Mouse (Mus musculus): ENCODE measurements around the gene Tmem50b. TPM values are rescaled to one million over a fixed set of nuclear protein-coding genes. Genes with fewer than 3 reads are reported as not detected.

Gene Tmem50b
- polyA plus RNA-seq, 1 experiment: 47.8 TPM

DNA sequence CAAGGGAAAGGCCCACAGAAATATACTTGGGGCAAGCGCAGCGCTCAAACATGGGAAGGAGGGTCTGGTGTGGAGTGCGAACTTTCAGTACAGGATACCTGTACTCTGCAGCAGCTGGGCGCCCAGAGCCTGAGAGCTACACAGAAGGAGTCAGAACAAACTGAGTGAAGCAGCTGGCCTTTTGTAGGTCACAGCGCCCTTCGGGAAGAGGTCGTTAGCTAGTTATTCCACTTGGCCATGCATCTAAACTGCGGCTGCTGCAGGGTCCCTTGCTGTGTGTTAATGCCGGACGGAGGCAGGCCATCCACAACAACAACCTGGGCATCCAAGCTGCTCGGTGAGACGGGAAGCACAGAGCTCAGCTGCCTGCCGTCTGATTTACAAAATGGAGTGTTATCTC is 22.4 kb downstream of the Tmem50b start:
- DNase-seq (ENCODE audit: low read depth, low spot score): no peak
- WGBS: 88% methylated on average over 13 of the region's 13 CpGs

DNA sequence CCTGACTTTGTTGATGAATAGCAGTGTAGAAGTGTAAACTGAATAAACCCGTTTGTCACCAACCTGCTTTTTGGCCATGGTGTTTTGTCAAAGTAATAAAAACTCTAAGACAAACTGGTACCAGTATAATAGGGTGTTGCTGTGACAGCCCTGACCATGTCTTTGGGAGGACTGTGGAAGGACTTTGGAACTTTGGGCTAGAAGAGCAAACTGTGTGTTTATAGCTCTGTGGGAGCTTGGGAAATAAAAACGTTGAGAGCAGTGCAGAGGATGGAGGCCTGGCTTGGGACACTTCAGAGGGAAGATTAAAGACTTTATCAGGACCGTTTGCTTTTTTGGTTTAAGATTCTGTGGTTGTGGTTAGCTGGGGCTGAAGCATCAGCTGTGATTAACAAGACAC is 26.5 kb downstream of the Tmem50b start:
- DNase-seq (ENCODE audit: low read depth, low spot score): no peak
- WGBS: 12% methylated on average over 3 of the region's 3 CpGs

DNA sequence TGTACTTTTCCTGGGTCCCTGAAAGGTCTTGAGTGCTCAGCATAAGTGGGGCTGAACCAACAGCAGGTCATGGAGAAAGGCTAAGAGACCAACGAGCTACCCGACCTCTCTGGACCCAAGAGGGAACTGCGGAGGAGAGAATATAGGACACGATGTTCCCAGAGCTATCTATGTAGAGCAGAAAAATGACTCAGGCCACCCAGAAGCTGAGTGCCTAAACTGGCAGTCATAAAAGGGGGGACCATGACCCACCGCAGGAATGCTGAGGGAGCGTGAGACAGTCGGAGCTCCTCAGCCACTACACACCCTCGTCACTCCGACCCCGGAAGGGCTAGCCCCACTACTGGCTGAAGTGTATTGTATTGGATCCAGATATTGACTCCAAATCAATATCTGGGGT is 28.6 kb downstream of the Tmem50b start:
- no peak for DNase-seq (ENCODE audit: low read depth, low spot score)
- 80% methylated on average over 10 of the region's 10 CpGs for WGBS

DNA sequence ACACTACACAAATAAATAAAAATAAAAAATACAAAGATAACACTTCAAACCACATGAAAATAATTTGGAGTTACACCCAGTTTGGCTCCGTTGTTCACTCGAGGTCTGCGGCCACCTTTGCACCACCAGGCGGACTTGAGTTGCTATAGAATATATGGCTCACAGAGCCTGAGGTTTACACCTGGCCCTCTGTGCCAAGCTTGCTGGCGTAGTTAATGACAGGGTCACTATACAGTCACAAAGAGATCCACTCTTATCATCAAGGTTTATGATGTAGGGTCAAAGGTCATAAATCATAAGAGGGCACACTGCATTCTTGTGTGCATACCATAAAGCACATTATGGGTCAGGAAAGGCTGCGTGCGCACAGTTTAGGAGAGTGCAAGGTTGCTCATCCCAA is 31.6 kb downstream of the Tmem50b start:
- no peak for DNase-seq (ENCODE audit: low read depth, low spot score)
- WGBS: 34% methylated on average over 7 of the region's 7 CpGs

DNA sequence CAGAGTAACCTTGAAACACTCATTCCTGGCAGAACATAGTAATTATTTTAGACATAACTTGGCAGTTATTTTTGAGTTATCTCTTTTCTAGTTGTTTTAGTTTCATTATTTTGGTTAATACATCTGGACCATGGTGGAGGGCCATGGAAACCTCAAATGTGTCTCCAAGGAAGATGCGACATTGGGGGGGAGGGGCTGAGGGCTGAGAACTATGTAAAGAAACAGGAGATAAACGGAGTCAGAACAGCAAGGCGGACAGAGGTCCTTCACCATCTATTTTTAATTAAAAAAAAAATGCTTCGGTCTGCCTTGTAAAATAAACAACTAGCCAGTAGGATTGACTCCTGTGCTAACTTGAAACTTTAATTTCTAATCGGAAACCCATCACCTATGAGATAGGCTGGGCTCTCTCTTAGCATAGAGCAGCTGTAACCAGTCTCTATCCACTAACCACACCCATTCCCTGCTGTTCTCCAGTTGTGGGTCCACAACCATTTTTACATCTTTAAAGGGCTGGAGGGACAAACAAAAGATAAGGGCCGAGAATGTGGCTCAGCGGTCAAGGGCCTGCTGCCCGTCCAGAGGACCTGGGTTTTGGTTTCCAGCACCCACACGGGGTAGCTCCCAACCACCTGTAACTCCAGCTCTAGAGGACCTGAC is 32.2 kb downstream of the Tmem50b start:
- 33% methylated on average over 9 of the region's 9 CpGs for WGBS
- no peak for DNase-seq (ENCODE audit: low read depth, low spot score)

DNA sequence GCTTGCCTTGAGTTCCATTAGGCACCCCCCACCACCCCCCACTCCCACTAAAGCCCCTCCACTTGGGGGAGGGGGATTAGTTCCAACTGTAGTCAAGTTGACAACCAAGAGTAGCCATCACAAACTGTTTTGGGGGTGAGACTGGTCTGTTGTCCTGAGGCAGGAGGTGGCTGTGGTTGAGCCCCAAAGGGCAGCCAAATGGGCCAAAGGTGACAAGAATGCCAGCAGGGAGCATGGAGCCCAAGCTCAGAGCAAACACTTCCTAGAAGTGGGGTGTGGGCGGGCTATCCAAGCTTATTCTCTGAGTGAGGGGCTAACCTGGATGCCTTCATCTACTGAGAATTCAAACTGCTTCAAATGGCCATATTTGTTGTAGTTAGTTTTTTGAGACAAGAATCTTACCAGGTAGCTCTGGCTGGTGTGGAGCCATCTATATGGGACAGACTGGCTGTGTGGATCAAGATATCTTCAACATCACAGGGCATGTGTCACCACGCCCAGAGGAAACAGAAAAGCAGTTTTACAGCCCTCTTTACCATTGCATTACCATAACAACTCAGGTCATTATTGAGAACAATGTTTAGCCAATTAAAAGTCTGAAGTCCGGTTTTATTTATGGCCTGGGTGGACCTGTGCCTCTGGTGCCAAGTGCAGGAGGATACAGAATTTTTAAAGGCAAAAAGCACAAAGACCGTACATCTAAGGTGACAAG is 32.9 kb downstream of the Tmem50b start:
- 44% methylated on average over 4 of the region's 4 CpGs for WGBS
- no peak for DNase-seq (ENCODE audit: low read depth, low spot score)

DNA sequence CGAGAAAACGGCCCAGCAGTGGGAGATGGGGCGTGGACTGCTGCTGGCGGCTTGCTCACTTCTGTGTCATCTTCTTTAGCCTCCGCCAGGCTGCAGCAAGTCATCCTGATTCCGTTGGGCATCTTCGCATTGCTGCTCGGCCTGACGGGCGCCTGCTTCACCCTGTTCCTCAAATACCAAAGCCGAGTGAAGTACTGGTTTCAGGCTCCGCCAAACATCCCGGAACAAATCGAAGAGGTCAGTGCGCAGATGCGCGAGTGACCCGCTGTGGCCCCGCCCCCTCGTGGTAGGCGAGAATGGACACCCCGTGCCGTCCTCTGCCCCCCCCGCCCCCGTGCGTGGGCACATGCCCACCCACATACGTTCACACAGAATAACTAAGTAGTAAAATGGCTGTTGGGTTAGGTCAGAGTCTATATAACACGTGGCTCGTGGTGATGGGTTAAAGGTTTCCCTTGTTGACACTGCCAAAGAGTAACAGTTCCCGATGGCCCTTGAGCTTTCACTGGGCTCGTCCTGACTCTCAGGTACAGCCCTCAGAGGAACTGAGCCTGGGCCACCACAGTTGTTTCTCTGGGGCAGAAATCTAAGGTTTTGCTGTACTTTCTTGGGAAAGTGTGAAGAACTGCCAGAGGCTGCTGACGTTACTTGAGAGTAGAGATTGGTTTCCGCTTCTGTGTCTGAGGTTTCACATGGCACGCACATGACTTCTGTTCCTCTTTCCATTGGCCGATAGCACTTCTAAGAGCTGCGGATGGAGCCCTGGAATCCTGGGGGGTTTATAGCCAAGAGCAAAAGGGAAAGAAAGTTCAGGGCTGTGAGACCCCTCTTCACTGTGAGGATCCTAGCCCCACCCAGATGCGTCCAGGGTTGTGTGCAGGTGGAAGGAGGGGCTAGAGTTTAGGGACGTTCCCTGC is 35.8 kb downstream of the Tmem50b start:
- no peak for DNase-seq (ENCODE audit: low read depth, low spot score)
- 72% methylated on average over 38 of the region's 38 CpGs for WGBS

DNA sequence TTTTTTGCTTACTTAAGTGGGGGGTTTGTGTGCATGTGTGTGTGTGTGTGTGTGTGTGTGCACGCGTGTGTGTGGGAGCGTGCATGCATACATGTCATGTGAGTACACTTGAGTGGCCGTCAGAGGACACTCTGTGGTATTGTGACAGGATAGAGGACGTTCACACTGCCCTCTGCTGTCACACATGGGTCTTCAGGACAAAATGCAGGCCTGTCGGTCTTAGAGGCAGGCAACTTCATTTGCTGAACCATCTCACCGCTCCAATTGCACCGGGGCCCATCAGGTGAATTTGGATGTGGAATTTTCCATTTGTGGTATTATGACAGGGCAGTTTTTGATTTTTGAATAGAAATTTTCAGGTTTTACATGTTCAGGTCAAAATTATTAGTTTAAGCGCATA is 36.5 kb downstream of the Tmem50b start:
- WGBS: 56% methylated on average over 9 of the region's 9 CpGs
- DNase-seq (ENCODE audit: low read depth, low spot score): no peak

DNA sequence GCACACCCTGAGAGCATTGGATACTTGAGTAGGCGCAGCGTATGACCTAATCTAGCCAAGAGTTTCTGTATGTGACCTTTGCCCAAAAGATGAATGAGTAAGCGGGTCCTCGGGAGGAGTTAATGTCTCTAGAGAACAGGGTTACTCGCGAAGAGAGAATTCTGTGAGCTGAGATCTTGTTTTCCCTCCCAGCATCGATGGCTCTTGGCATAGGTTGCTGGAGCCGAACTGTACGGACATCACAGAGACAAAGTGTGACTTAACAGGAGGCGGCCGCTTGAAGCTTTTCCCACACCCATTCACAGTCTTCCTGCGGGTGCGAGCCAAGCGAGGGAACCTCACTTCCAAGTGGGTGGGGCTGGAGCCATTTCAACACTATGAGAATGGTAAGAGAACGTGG is 39.9 kb downstream of the Tmem50b start:
- 69% methylated on average over 15 of the region's 15 CpGs for WGBS
- no peak for DNase-seq (ENCODE audit: low read depth, low spot score)

DNA sequence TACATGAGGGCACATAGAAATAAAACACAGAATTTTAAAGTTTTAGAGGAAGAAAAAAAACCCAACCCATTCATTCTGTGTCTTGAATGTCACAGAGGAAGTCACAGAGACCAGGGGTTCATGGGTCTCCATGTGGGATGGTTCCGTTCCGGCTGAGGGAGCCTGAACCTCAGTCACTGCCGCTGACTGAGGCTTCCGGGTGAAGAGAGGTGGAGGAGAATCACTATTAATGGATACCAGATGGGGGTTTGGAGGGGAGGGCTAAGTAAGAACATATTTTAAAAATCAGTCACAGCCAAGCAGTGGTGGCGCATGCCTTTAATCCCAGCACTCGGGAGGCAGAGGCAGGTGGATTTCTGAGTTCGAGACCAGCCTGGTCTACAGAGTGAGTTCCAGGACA is 40.4 kb downstream of the Tmem50b start:
- DNase-seq (ENCODE audit: low read depth, low spot score): no peak
- 91% methylated on average over 7 of the region's 7 CpGs for WGBS

DNA sequence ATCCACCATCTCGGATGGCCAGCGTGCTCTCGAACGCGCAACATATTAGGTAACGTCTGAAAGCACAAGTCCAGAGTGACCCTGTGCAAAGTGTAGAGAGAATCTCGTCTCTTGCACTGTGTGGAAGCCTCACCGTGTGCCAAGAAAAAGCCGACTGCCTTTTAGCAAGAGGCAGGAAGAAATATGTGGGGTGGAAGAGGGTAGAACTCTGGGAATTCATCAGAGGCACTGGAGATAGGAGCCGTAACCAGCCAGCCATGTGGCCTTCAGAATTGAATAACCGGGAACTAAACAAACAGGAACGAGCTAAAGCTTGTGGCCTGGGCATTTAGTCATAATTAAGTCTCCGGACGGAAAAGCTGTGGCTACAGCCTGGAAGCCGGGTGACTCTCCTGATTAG is 40.9 kb downstream of the Tmem50b start:
- no peak for DNase-seq (ENCODE audit: low read depth, low spot score)
- 88% methylated on average over 15 of the region's 15 CpGs for WGBS

DNA sequence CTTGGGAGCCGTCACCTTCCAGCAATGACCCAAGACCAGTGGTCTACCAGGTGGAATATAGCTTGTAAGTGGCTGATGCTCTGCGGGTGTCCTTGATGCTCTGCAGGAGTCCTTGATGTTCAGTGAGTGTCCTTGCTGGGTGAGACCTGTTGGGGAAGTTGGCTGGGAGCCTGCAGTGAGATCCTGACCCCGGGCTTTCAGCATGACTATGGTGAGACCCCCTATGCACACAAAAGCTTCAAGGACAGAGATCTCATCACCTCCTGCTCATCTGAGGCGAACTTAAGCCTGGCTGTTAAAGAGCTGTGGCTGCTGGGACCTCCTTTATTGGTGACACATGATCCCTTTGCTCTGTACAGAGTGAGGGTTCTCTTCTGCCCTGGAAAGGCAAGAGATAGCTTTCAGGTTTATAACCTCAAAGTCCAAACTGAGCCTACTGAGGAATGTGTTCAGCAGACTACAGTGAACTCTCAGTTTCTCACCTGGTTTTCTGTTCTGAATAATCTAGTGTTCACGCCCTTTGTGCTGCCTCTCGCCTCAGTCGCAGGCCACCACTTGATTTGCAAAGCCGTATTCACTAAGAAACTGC is 42.5 kb downstream of the Tmem50b start:
- WGBS: 64% methylated on average over 8 of the region's 8 CpGs
- no peak for DNase-seq (ENCODE audit: low read depth, low spot score)

DNA sequence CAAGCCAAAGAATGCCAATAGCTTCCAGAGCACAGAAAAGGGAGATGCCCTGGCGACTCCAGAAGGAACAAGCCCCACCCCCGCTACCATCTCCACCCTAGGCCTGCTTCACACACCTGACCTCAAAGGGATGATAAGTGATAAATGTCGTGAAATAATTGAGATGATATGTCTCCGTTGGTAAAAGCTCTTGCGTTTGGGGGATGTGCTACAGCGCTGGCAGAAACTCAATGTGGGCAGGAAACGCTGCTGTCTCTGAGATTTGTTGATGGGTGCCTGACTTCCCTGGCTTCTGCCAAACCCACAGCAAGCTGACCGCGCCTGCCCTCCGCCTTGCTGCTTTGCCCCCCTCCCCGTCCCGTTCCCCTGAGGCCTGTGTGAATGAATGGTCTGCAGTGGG is 44.0 kb downstream of the Tmem50b start:
- no peak for DNase-seq (ENCODE audit: low read depth, low spot score)
- WGBS: 60% methylated on average over 12 of the region's 12 CpGs

DNA sequence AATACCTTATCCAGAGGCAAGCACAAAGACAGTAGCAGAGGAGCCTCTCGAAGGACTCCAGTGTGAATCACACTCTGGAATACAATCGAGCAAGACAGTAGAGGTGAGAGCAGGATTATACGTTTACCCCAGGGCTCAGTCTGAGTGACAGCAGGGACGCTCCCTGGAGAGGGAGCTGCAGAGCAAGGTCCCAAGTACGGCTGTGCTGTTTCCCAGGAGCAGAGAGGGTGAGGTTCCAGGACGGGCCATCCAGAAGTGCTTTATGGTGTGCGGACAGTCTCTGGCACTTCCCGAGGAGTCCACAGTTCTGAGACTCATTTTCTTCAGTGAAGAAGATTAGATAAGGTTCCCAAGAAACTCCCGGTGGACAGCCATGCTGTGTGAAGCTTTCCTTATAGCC is 45.5 kb downstream of the Tmem50b start:
- no peak for DNase-seq (ENCODE audit: low read depth, low spot score)
- WGBS: 28% methylated on average over 9 of the region's 9 CpGs

DNA sequence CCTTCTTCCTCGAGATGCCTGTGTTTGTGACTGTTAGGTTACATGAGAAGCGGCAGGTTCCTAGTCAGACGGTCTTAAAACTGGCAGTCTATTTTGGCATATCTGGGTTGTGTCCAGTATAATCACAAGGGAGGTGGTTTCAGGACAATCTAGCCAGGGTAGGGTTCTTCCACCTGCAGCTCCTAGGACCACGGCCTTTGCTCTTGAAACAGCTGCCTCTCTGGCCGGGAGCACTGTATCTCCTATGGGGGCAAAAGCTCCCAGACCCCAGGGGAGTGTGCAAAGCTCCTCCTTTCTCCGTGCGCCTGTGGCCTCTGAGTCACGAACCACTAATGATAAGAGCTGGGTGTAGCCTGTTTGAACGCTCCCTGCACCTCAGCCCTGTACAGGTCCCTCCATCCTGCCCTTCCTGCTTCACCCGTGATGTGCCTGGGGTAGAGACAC is 46.5 kb downstream of the Tmem50b start:
- 23% methylated on average over 10 of the region's 10 CpGs for WGBS
- no peak for DNase-seq (ENCODE audit: low read depth, low spot score)

DNA sequence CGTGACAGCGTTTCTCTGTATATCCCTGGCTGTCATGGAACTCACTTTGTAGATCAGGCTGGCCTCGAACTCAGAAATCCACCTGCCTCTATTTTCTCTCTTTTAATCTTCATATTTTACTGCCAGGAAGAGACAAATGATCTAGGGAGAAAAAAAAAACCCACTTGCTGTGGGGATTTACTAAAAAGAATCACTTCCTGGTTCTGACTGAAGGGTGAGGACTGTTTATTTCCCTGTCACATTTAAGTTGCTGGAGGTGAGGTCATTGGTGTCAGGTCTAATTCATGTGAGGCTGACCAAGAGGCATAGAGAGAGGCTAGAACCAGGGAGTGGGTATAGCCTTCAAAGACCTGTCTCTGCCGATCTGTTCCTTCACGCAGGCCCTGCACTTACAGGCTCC is 48.0 kb downstream of the Tmem50b start:
- no peak for DNase-seq (ENCODE audit: low read depth, low spot score)
- WGBS: 34% methylated on average over 5 of the region's 5 CpGs

DNA sequence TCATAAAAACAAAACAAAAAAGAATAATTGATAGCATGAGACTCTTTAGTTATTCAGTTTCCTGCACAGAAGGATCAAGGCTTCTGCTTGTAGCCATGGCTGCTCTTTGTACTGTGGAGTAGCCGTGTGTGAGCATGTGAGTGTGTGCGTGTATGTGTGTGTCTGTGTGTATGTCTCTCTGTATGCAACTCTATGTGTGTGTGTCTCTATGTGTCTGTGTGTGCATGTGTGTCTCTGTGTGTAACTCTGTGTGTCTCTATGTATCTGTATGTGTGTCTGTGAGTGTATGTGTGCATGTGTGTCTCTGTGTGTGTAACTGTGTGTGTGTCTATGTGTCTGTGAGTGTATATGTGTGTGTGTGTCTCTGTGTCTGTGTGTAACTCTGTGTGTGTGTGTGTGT is 48.6 kb downstream of the Tmem50b start:
- WGBS: 24% methylated on average over 2 of the region's 2 CpGs

DNA sequence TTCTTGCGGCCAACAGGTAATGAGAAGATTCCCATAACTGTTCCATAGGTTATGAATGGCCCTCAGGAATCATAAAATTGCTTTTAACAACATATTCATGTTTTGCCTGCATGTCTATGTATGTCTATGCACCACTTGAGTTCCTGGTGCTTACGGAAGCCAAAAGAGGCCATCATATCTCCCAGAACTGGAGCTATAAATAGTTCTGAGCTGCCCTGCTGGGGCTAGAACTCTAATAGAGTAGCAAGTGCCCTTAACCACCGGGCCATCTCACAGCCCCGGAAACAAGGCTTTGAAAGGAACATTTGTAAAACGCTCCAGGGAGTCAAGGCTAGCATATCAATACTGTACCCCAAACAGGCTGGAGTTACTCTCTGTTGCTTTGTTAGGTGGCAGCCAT is 49.0 kb downstream of the Tmem50b start:
- WGBS: 14% methylated on average over 5 of the region's 5 CpGs

More for the DNA sequence above, 48.6 kb downstream of the Tmem50b start:
- no peak for DNase-seq (ENCODE audit: low read depth, low spot score)

DNA sequence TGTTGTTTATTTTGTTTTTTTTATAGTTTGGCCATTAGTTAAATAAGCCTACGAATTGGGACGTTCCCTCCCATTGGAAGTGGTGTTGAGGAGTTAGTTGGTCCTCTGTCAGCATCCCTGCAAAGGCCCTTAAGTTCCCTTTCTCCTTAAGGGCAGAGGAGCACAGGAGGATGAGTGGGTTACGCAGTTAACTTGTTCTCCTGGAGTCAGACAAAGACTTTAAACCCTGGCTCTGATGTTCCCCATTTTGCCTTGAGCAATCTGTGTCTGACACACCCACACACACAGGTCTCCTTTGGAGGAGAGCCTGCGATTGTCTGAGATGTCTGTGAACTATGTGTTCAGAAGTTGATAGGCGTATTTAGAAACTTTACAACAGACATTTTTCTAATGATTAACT is 49.6 kb downstream of the Tmem50b start:
- 8% methylated on average over 5 of the region's 5 CpGs for WGBS
- DNase-seq (ENCODE audit: low read depth, low spot score): no peak

More for the DNA sequence above, 49.0 kb downstream of the Tmem50b start:
- DNase-seq (ENCODE audit: low read depth, low spot score): no peak

Measured in large intestine, adult 2 months (tissue).